11 mouse cellular contexts compared by ENCODE assay signal in the genomic region with DNA sequence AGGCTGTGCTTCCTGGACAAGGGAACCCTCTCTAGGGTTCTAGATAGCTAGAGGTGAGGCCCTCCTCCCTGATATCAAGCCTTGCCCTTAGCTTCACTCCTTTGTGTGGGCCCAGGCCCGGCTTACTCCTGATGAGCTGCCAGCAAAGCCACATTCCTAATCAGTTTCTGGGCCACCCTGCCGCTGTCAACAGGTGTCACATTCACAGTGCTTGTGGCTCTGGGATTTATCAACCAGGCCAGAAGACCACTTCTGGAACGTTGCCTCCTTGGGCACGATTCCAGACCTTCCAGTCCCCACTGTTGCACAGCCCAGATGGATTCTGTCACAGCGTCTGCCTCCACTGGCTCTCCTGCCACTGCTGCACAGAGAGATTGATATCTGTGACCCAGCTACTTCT. TPM values are rescaled to one million over a fixed set of nuclear protein-coding genes. Genes with fewer than 3 reads are reported as not detected.
A peak's percentile ranks its signal among the peaks of the same experiment; 100 is the strongest.
DNase-seq lines count a peak whose midpoint lies in the region; ATAC-seq and TF ChIP-seq lines count a peak whose summit lies in the region.
"Had no signal": no experiment of that assay in that cellular context is flagged by ENCODE, and none has a peak within 500 bp of the region (broad histone marks: within the 10 kb centered on the region; RNA-seq: fewer than 3 reads in every experiment).

No protein-coding gene starts in this region.

- H3K4me2 ChIP-seq in heart, embryonic 16.5 days (ENCODE audit: low read depth, low read length), result no peak overlapping the region

- H3K9ac ChIP-seq in heart, embryonic 16.5 days (ENCODE audit: low read length), result no peak overlapping the region
- H3K9ac ChIP-seq: liver, embryonic 14.5 days had no signal

- no peaks in the 10 kb centered on the region for H3K36me3 ChIP-seq in kidney, adult 2 months (ENCODE audit: control insufficient read depth, insufficient read depth, low read length)
- no peaks in the 10 kb centered on the region for H3K36me3 ChIP-seq in embryonic facial prominence, embryonic 10.5 days (replicated peaks)
- no peaks in the 10 kb centered on the region for H3K36me3 ChIP-seq in heart, embryonic 16.5 days (ENCODE audit: control insufficient read depth, insufficient read depth)
- no peaks in the 10 kb centered on the region for H3K36me3 ChIP-seq in hindbrain, embryonic 10.5 days

- H3K27me3 ChIP-seq in kidney, adult 2 months (replicated peaks; ENCODE audit: control insufficient read depth, insufficient read depth, low read length), result no peaks in the 10 kb centered on the region
- H3K27me3 ChIP-seq in embryonic facial prominence, embryonic 10.5 days (replicated peaks; ENCODE audit: low read depth, poor library complexity, severe bottlenecking), result no peaks in the 10 kb centered on the region
- H3K27me3 ChIP-seq in heart, embryonic 16.5 days (ENCODE audit: control insufficient read depth, insufficient read depth, low read length), result no peaks in the 10 kb centered on the region
- no peaks in the 10 kb centered on the region for H3K27me3 ChIP-seq in hindbrain, embryonic 10.5 days (ENCODE audit: insufficient read depth, poor library complexity, severe bottlenecking)

- whole genome bisulfite sequencing in kidney, adult 2 months, result 25% methylated on average over 5 of the region's 5 CpGs
- 71% methylated on average over 5 of the region's 5 CpGs for WGBS in embryonic facial prominence, embryonic 10.5 days
- WGBS in heart, embryonic 16.5 days, result 13% methylated on average over 5 of the region's 5 CpGs
- WGBS in hindbrain, embryonic 10.5 days, result 70% methylated on average over 5 of the region's 5 CpGs

- no peak for TF ChIP-seq POLR2A in kidney, adult 2 months (IDR thresholded peaks at IDR 0.05; ENCODE audit: low read depth, low read length)

- H3K4me1 ChIP-seq in kidney, adult 2 months (ENCODE audit: control insufficient read depth, insufficient read depth, low read length), result peaks cover 10% of the 10 kb centered on the region; the same call in 1 of the 2 replicates
- peaks cover 37% of the 10 kb centered on the region for H3K4me1 ChIP-seq in embryonic facial prominence, embryonic 10.5 days
- H3K4me1 ChIP-seq in heart, embryonic 16.5 days (ENCODE audit: control insufficient read depth, insufficient read depth, low read length), result peaks cover 44% of the 10 kb centered on the region
- H3K4me1 ChIP-seq in hindbrain, embryonic 10.5 days (replicated peaks), result peaks cover 23% of the 10 kb centered on the region

- no peak overlapping the region for H3K4me3 ChIP-seq in kidney, adult 2 months (ENCODE audit: insufficient read depth, low read depth, low read length)
- H3K4me3 ChIP-seq in embryonic facial prominence, embryonic 10.5 days, result no peak overlapping the region
- no peak overlapping the region for H3K4me3 ChIP-seq in heart, embryonic 16.5 days (ENCODE audit: low read length)
- H3K4me3 ChIP-seq in hindbrain, embryonic 10.5 days, result no peak overlapping the region

- peak; percentile 87 for ATAC-seq in heart, embryonic 16.5 days (replicated peaks; ENCODE audit: extremely low read depth, insufficient read depth, low FRiP score)

- TF ChIP-seq CTCF in kidney, adult 2 months (conservative IDR thresholded peaks at IDR 0.05; ENCODE audit: insufficient read depth, insufficient read length, low read depth, low read length), result no peak

- H3K27ac ChIP-seq in kidney, adult 2 months (ENCODE audit: insufficient read depth, low read depth, low read length), result no peak overlapping the region
- H3K27ac ChIP-seq in embryonic facial prominence, embryonic 10.5 days (replicated peaks), result peak overlapping the region; percentile 51; the same call in 1 of the 2 replicates
- H3K27ac ChIP-seq in heart, embryonic 16.5 days (ENCODE audit: low read length), result peak overlapping the region; percentile 52
- no peak overlapping the region for H3K27ac ChIP-seq in hindbrain, embryonic 10.5 days
- H3K27ac ChIP-seq: liver, embryonic 14.5 days had no signal

- H3K9me3 ChIP-seq in embryonic facial prominence, embryonic 10.5 days, result no peaks in the 10 kb centered on the region
- H3K9me3 ChIP-seq in heart, embryonic 16.5 days (replicated peaks; ENCODE audit: control insufficient read depth, low read length), result no peaks in the 10 kb centered on the region
- H3K9me3 ChIP-seq in hindbrain, embryonic 10.5 days, result no peaks in the 10 kb centered on the region

- peak; percentile 75 for DNase-seq in kidney, postnatal 10 days
- DNase-seq in kidney, adult 2 months, result no peak
- no peak for DNase-seq in embryonic facial prominence, embryonic 10.5 days (ENCODE audit: low spot score)
- DNase-seq in lung, postnatal 25 days (ENCODE audit: low spot score), result peak; percentile 34
- DNase-seq in cerebellum, postnatal 36 days, result no peak
- DNase-seq in hindbrain, embryonic 10.5 days (ENCODE audit: low spot score), result no peak
- no peak for DNase-seq in urinary bladder, postnatal 36 days (ENCODE audit: low spot score in 2 of 2)
- DNase-seq: adrenal gland, postnatal 10 days; kidney, adult 9 months had no signal

RNA-seq across cellular contexts. Expression of a gene that starts 30.3 kb away (rescaled TPM):
- 0.27 and 1.2 TPM in 2 replicates for polyA plus RNA-seq in kidney, adult 2 months (2012; rRNA removed)
- 0.35 and 0.82 TPM in 2 replicates for polyA plus RNA-seq in embryonic facial prominence, embryonic 10.5 days (2016; fragmentation: Nextera tagmentation; extraction: Ambion mirVana)
- 16.3 and 18.8 TPM in 2 replicates for polyA plus RNA-seq in heart, embryonic 16.5 days (2015; fragmentation: Nextera tagmentation; extraction: Ambion mirVana)
- 0.05 TPM in 1 of 2 replicates, not detected in the other for polyA plus RNA-seq in hindbrain, embryonic 10.5 days (2016; fragmentation: Nextera tagmentation; extraction: Ambion mirVana)

Comparison
In these comparisons a context has a peak if more than half of its experiments do, and no peak if none do; other contexts are left out.
1. DNase-seq: peak in kidney, postnatal 10 days (single experiment) and lung, postnatal 25 days (single experiment); none in kidney, adult 2 months (single experiment), embryonic facial prominence, embryonic 10.5 days (single experiment), cerebellum, postnatal 36 days (0 of 2), hindbrain, embryonic 10.5 days (single experiment) and urinary bladder, postnatal 36 days (0 of 2).
2. H3K27ac ChIP-seq: peak in embryonic facial prominence, embryonic 10.5 days (single experiment) and heart, embryonic 16.5 days (single experiment); none in kidney, adult 2 months (single experiment) and hindbrain, embryonic 10.5 days (single experiment).